Mouse (Mus musculus): ENCODE measurements around the gene Prkn. TPM values are rescaled to one million over a fixed set of nuclear protein-coding genes. Genes with fewer than 3 reads are reported as not detected.

Gene Prkn
- polyA plus RNA-seq, 1 experiment = 1.00 TPM

DNA sequence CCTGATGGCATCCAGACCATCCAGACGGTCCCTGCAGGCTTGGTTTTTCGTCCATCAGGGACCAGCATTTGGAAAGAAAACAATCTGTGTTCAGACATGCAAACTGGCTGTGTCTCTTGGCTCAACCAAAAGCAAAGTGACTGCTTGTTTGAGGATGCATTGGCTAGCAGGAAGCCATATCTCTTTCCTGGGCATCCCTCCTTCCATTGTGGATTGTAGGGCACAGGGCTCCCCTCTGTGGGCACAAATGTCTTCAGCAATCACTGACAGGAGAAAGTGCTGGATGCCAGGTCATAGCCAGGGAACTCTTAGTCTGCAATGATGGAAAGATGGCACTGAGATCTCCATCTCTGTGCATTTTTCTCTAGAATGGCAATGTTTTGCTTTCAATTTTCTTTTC, 939.8 kb downstream of the Prkn start:
- H3K36me3 ChIP-seq (replicated peaks; ENCODE audit: low read length) = no peaks in the 10 kb centered on the region
- no peaks in the 10 kb centered on the region for H3K27me3 ChIP-seq (replicated peaks)
- no peak overlapping the region for H3K4me3 ChIP-seq (replicated peaks)
- H3K9me3 ChIP-seq = no peaks in the 10 kb centered on the region
- peaks cover 6% of the 10 kb centered on the region for H3K4me1 ChIP-seq
- TF ChIP-seq FLI1 (IDR thresholded peaks at IDR 0.05; ENCODE audit: low read length) = no peak
- no peak for TF ChIP-seq GATA1 (IDR thresholded peaks at IDR 0.05; ENCODE audit: borderline replicate concordance, low read length)

DNA sequence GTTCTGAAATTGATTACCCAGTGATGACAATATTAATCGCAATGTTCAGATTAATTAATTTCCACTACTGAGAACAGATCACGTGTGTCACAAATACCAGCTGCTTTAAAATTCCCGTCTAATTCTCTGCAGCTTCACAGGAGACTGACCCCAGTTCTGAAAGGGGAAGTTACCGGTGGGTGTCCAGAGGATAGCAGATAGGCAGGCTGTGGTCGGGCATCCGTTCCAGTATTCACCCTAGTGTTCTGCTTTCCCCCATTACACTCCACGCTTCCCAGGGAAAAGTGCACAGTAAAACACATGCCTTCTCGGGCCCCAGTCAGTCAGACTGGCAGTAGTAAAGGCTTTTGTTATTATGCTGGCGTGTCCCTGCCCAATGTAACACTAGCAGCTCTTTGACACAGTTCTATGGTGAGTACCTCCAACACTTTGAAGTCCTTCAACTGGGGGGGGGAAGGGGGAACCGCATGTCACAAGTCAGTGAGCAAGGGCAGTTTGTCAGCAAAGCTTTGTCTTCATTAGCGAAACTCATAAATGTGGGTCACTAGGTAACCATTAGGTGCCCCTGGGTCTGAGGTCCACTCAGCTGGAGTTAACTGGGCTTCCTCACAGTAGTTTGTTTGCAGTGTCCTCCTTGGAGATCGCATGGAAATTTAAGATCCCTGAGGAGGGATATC, 940.8 kb downstream of the Prkn start:
- Histone ChIP-seq H3K9me3 (no peaks in the 10 kb centered on the region), H3K4me1 (peaks cover 6% of the 10 kb centered on the region), H3K27me3 (replicated peaks) (no peaks in the 10 kb centered on the region), H3K36me3 (replicated peaks; ENCODE audit: low read length) (no peaks in the 10 kb centered on the region), H3K4me3 (replicated peaks) (no peak overlapping the region)
- TF ChIP-seq FLI1 (IDR thresholded peaks at IDR 0.05; ENCODE audit: low read length) = no peak
- no peak for TF ChIP-seq GATA1 (IDR thresholded peaks at IDR 0.05; ENCODE audit: borderline replicate concordance, low read length)

DNA sequence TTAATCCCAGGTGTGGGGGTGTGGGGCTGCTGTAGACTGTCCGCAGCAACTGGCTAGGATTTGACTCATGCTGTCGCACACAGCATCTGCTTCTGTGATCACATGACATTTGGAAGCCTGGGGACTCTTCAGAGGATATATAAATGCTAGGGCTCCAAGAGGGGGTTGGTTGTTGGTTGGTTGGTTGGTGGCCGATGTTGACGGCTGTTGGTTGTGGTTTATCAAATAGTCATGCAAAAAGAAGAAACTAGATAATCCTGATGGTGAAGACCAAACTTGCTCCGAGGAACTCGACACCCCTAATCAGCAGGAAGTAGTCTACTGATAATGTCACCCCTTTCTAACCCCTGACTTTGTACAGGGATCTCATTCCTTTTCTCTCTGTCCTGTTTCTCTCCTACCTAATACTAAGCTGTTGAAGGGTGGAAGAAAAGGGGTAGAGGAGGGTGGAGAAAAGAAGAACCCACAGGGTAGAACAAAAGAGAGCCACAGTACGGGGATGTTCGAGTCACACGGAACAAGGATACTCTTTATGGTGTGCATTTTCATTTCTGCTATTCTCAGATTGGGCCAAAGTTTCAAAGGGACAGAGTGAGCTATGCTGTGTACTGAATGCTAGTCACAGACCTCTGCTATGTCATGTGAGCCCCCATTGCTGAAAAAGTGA, 948.2 kb downstream of the Prkn start:
- H3K4me1 ChIP-seq = 0 out of 2 replicates have a peak, but pooled peaks cover 5% of the 10 kb centered on the region
- no peaks in the 10 kb centered on the region for H3K27me3 ChIP-seq (replicated peaks)
- peaks cover 3% of the 10 kb centered on the region; the same call in 1 of the 2 replicates for H3K9me3 ChIP-seq
- TF ChIP-seq FLI1 (IDR thresholded peaks at IDR 0.05; ENCODE audit: low read length) = no peak
- TF ChIP-seq GATA1 (IDR thresholded peaks at IDR 0.05; ENCODE audit: borderline replicate concordance, low read length) = no peak
- H3K4me3 ChIP-seq (replicated peaks) = no peak overlapping the region
- no peaks in the 10 kb centered on the region for H3K36me3 ChIP-seq (replicated peaks; ENCODE audit: low read length)

DNA sequence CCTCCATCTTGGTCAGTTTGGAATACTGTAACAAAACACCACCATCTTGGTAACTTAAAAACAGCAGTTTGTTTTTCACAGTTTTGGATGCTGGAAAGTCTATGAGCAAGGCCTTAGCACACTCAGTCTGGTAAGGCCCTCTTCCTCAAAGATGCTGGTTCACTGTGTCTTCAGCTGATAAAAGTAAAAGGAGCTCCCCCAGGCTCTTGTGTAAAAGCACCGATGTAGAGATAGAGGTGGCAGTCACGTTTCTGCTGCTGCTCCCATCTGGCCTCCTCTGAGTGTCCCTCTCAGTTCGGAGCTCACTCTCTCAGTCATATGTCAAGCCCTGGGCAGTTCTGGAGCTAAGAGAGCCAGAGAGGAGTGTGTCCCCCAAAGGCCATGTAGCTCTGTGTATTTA, 955.8 kb downstream of the Prkn start:
- Histone ChIP-seq H3K36me3 (replicated peaks; ENCODE audit: low read length) (no peaks in the 10 kb centered on the region), H3K9me3 (peaks cover 16% of the 10 kb centered on the region; the same call in 1 of the 2 replicates), H3K4me1 (no peaks in the 10 kb centered on the region), H3K27me3 (replicated peaks) (no peaks in the 10 kb centered on the region), H3K4me3 (replicated peaks) (no peak overlapping the region)
- TF ChIP-seq FLI1 (IDR thresholded peaks at IDR 0.05; ENCODE audit: low read length) (no peak), GATA1 (IDR thresholded peaks at IDR 0.05; ENCODE audit: borderline replicate concordance, low read length) (no peak)

DNA sequence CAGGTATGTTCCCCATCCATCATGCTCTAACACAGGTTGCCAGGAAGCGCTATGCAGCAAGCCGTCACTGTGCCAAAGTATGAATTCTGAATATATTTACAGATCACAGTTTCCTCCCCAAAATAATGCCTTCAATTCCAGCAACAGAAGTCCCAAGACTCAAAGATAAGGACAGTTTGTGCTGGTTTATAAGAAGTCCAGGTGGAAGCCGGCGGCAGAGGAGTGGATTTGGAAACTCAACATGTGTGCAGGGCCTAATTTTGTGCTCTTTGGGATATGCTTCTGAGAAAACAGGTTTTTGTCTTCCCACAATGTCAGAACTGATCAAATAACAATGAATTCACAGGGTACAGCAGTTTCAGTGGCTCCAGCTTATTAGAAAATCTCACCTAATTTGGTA, 961.0 kb downstream of the Prkn start:
- Histone ChIP-seq H3K36me3 (replicated peaks; ENCODE audit: low read length) (no peaks in the 10 kb centered on the region), H3K4me1 (no peaks in the 10 kb centered on the region), H3K27me3 (replicated peaks) (no peaks in the 10 kb centered on the region), H3K9me3 (peaks cover 34% of the 10 kb centered on the region), H3K4me3 (replicated peaks) (no peak overlapping the region)
- TF ChIP-seq FLI1 (IDR thresholded peaks at IDR 0.05; ENCODE audit: low read length) = no peak
- TF ChIP-seq GATA1 (IDR thresholded peaks at IDR 0.05; ENCODE audit: borderline replicate concordance, low read length) = no peak

DNA sequence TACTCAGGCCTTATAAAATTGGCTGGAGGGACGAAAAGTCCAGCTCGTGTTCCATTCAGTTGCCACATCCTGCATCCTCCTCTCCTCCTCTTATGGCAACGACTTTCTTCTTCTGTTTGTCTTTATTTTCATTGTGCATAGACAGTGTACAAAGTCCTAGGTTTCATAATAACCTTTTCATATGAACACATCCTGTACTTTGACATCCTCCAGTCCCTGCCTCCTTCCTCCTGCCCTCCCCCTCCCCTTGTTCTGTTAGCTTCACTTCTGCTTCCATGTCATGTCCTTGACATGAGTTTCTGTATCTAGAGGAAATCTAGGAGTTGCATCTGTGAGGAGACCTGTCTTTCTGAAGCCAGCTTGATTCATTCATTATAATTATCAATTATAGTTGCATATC, 967.1 kb downstream of the Prkn start:
- no peaks in the 10 kb centered on the region for H3K27me3 ChIP-seq (replicated peaks)
- H3K4me1 ChIP-seq = no peaks in the 10 kb centered on the region
- no peak for TF ChIP-seq GATA1 (IDR thresholded peaks at IDR 0.05; ENCODE audit: borderline replicate concordance, low read length)
- no peak for TF ChIP-seq FLI1 (IDR thresholded peaks at IDR 0.05; ENCODE audit: low read length)
- H3K36me3 ChIP-seq (replicated peaks; ENCODE audit: low read length) = no peaks in the 10 kb centered on the region
- peaks cover 19% of the 10 kb centered on the region for H3K9me3 ChIP-seq
- H3K4me3 ChIP-seq (replicated peaks) = no peak overlapping the region

DNA sequence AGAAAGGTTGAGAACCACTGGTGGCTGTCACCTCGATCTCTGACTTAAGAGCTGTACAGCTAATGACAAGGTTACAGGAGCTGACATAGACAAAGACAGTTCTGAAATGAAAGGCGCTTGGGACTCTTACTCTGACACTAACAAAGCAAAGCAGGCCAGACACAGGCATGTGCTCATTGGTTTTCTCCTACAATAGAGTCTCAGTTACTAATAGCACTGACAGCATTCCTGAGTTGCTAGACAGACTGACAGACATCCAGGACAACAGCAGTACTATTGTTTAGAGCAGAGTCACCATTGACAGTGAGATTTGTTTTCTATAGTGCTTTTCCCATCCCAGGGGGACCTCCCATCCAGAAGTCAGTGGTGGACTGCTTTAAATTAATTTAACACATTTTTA, 977.7 kb downstream of the Prkn start:
- TF ChIP-seq FLI1 (IDR thresholded peaks at IDR 0.05; ENCODE audit: low read length) (no peak), GATA1 (IDR thresholded peaks at IDR 0.05; ENCODE audit: borderline replicate concordance, low read length) (no peak)
- Histone ChIP-seq H3K9me3 (peaks cover 23% of the 10 kb centered on the region), H3K36me3 (replicated peaks; ENCODE audit: low read length) (no peaks in the 10 kb centered on the region), H3K4me3 (replicated peaks) (no peak overlapping the region), H3K4me1 (no peaks in the 10 kb centered on the region), H3K27me3 (replicated peaks) (peaks cover 2% of the 10 kb centered on the region)

DNA sequence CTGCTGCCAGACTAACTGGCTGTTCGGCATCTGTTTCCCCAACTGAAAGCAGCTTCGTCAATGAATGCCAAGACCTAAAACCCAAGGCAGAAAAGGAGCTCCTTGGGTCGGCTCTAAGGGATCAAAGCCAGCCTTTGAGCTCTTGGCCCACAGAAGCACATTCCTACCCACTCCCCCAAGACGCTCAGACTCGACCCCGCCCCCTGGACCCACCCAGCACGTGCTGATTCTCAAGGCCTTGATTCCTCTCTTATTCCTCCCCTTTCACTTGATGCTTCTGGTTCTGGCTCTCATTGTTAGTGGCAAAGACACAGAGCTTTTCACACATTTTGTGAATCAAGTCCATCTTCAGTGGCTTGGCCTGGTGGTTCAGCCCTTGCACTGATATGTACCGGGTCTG, 979.3 kb downstream of the Prkn start:
- H3K27me3 ChIP-seq (replicated peaks) = peaks cover 2% of the 10 kb centered on the region

DNA sequence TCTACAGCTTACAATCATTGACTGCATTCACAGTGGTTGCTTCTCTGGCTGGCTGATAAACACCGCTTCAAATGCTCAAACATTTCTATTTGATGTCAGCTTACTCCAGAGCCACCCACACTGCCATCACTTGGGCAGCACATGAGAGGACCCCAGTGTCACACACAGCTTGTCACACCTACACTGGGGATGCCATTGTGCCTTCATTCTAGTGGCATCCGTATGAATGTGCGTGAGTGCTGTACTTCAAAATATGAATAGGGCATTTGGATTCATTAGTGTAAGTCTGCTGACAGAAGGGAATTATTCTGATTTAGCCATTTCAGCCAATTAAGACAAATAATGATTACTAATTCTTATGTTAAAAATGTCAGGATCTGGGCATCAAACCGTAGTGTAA, 980.6 kb downstream of the Prkn start:
- TF ChIP-seq FLI1 (IDR thresholded peaks at IDR 0.05; ENCODE audit: low read length) (no peak), GATA1 (IDR thresholded peaks at IDR 0.05; ENCODE audit: borderline replicate concordance, low read length) (no peak)
- Histone ChIP-seq H3K36me3 (replicated peaks; ENCODE audit: low read length) (no peaks in the 10 kb centered on the region), H3K27me3 (replicated peaks) (peaks cover 2% of the 10 kb centered on the region), H3K9me3 (peaks cover 16% of the 10 kb centered on the region), H3K4me1 (no peaks in the 10 kb centered on the region), H3K4me3 (replicated peaks) (no peak overlapping the region)

More for the DNA sequence above, 979.3 kb downstream of the Prkn start:
- no peaks in the 10 kb centered on the region for H3K4me1 ChIP-seq
- TF ChIP-seq GATA1 (IDR thresholded peaks at IDR 0.05; ENCODE audit: borderline replicate concordance, low read length) = no peak
- no peak for TF ChIP-seq FLI1 (IDR thresholded peaks at IDR 0.05; ENCODE audit: low read length)
- H3K36me3 ChIP-seq (replicated peaks; ENCODE audit: low read length) = no peaks in the 10 kb centered on the region
- no peak overlapping the region for H3K4me3 ChIP-seq (replicated peaks)
- H3K9me3 ChIP-seq = peaks cover 16% of the 10 kb centered on the region

DNA sequence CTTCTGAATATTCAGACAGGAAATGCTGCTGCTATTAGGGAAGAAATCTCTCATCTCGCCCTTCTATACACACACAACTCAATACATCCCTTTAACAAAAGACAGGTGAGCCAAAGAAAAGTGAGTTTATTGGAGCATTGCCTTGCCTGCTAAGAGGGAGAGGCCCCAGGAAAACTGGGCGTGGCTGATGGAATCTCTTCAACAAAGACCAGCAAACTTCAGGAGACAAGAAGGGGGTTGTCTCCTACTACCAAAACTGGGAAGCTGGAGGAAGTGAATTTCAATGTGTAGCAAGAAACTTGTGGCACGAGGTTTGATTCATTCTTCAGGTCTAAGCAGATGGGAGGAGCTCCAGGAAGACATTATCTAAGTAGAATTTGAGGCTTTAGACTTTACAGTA, 989.3 kb downstream of the Prkn start:
- Histone ChIP-seq H3K27me3 (replicated peaks) (no peaks in the 10 kb centered on the region), H3K4me3 (replicated peaks) (no peak overlapping the region), H3K4me1 (no peaks in the 10 kb centered on the region), H3K36me3 (replicated peaks; ENCODE audit: low read length) (no peaks in the 10 kb centered on the region), H3K9me3 (0 out of 2 replicates have a peak, but pooled peaks cover 3% of the 10 kb centered on the region)
- TF ChIP-seq GATA1 (IDR thresholded peaks at IDR 0.05; ENCODE audit: borderline replicate concordance, low read length) (no peak), FLI1 (IDR thresholded peaks at IDR 0.05; ENCODE audit: low read length) (no peak)
